Mouse (Mus musculus) liver, postnatal 0 days (tissue): ENCODE measurements around the gene Tcf7. TPM values are rescaled to one million over a fixed set of nuclear protein-coding genes. Genes with fewer than 3 reads are reported as not detected.
A peak's percentile ranks its signal among the peaks of the same experiment; 100 is the strongest.

Experiments used
- ATAC-seq: fragments of 200-750 bp; cut with Nextera tagmentation; 2 replicates; pipeline ENCODE4 v1.8.0; 2017; ENCODE audit warnings: mild to moderate bottlenecking, moderate library complexity
- DNase-seq: peaks from one replicate; pipeline ENCODE4 v3.0.0-alpha.2; 2016
- H3K27ac ChIP-seq: fragments of 300-500 bp; sonication (generic); 2 replicates; pipeline ENCODE4 v1.5.1; 2014; ENCODE audit warnings: antibody characterized with exemption, moderate library complexity, mild to moderate bottlenecking, low read depth
- H3K27me3 ChIP-seq: fragments of 300-500 bp; sonication (generic); 2 replicates; pipeline ENCODE4 v1.6.1; 2014; ENCODE audit warnings: low read length, control low read depth, mixed read lengths; ENCODE audit not compliant: insufficient read depth
- H3K36me3 ChIP-seq: fragments of 300-500 bp; sonication (generic); replicated peaks from 2 replicates; pipeline ENCODE4 v1.6.1; 2014; ENCODE audit warnings: mild to moderate bottlenecking, control low read depth, low read length, moderate library complexity, mixed read lengths; ENCODE audit not compliant: insufficient read depth
- H3K4me1 ChIP-seq: fragments of 300-500 bp; sonication (generic); 2 replicates; pipeline ENCODE4 v1.6.1; 2014; ENCODE audit warnings: antibody characterized with exemption, mild to moderate bottlenecking, control low read depth; ENCODE audit not compliant: insufficient read depth
- H3K4me2 ChIP-seq: fragments of 300-500 bp; sonication (generic); 2 replicates; pipeline ENCODE4 v1.6.1; 2014; ENCODE audit warnings: low read depth, mild to moderate bottlenecking, low read length, moderate library complexity, mixed read lengths
- H3K4me3 ChIP-seq: fragments of 300-500 bp; sonication (generic); 2 replicates; pipeline ENCODE4 v1.5.1; 2014; ENCODE audit warnings: low read depth, low read length
- H3K9ac ChIP-seq: fragments of 300-500 bp; sonication (generic); replicated peaks from 2 replicates; pipeline ENCODE4 v1.6.1; 2014; ENCODE audit warnings: mild to moderate bottlenecking, moderate library complexity
- H3K9me3 ChIP-seq: fragments of 300-500 bp; sonication (generic); 2 replicates; pipeline ENCODE4 v1.6.1; 2016; ENCODE audit warnings: mild to moderate bottlenecking, control low read depth, low read length, mixed read lengths
- CTCF ChIP-seq: sonication (generic); IDR thresholded peaks from 2 replicates; pipeline ENCODE4 v1.5.1; 2016; ENCODE audit warnings: antibody characterized with exemption, low read depth
- EP300 ChIP-seq: IDR thresholded peaks from 2 replicates; pipeline ENCODE4 v1.6.1; 2016; ENCODE audit warnings: antibody characterized with exemption, low read depth, mild to moderate bottlenecking
- WGBS: fragments of 180-500 bp; shearing (Covaris S2); extraction: QIAGEN DNeasy Blood & Tissue Kit; methylation state at CpG from one replicate; pipeline ENCODE4 v1.1.7; 2014; ENCODE audit not compliant: insufficient replicate concordance; 5-methylcytosine and 5-hydroxymethylcytosine counted together
- polyA plus RNA-seq: library from polyadenylated mRNA; unstranded; fragments of >200 nt; fragmentation: Nextera tagmentation; extraction: Ambion mirVana; gene quantifications from 2 replicates; pipeline ENCODE4 v1.2.1, GENCODE M21; 2015

The Tcf7 gene
- polyA plus RNA-seq, 1 experiment from 2014 or later = 1.4 TPM

DNA sequence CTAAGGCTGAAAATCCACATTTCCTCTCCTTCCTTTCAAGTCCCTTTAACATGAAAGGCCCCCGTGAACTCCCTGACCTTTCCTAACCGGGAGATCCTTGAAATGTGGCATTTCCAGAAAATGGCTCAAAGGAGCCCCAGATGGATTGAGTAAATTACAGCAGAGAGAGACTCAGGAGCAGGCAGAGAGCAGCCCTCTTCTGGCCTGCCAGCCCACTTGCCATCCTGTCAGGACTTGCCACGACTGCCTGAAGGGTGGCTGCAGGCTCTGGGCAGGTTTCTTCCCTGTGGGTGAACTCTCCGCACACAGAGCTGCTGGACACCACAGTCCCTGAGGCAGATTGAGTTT lies 4.1 kb upstream of the Tcf7 start:
- Histone ChIP-seq H3K4me3 (no peak overlapping the region), H3K36me3 (no peaks in the 10 kb centered on the region), H3K4me1 (peaks cover 18% of the 10 kb centered on the region), H3K9ac (no peak overlapping the region), H3K9me3 (no peaks in the 10 kb centered on the region), H3K27me3 (peaks cover 20% of the 10 kb centered on the region), H3K27ac (no peak overlapping the region), H3K4me2 (no peak overlapping the region)
- no peak for ATAC-seq
- DNase-seq = no peak
- TF ChIP-seq EP300 (no peak), CTCF (no peak)
- 49% methylated on average over 4 of the region's 4 CpGs for WGBS

DNA sequence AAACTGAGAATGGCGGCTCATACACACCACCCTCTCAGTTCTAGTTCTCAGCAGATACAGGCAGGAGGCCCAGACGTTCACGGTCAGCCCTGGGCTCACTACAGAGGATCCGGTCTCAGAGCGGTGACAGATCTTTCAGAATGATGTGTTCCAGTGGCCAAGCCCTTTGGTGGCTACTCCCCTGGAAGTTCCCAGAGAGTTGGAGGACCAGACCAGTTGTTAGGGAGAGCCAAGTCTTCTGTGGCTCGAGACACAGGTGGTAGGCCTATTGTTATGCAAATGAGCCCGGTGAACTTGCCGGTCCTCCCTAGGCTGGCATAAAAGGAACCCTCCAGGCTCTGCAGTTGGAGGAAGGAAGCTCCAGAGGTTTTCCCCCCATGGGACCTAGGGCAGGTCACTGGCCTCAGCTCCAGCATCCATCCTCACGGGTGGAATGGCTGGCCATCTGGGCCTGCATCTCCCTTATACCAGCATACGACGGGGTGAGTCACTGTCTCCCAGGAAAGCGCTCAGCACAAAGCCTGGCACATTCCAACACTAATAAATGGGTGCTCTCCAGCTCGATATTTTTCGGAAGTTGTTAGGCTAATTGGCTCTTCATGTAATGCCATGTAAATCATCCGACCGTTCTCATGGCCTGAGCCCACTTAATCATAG lies 3.6 kb upstream of the Tcf7 start:
- H3K4me2 ChIP-seq = no peak overlapping the region

DNA sequence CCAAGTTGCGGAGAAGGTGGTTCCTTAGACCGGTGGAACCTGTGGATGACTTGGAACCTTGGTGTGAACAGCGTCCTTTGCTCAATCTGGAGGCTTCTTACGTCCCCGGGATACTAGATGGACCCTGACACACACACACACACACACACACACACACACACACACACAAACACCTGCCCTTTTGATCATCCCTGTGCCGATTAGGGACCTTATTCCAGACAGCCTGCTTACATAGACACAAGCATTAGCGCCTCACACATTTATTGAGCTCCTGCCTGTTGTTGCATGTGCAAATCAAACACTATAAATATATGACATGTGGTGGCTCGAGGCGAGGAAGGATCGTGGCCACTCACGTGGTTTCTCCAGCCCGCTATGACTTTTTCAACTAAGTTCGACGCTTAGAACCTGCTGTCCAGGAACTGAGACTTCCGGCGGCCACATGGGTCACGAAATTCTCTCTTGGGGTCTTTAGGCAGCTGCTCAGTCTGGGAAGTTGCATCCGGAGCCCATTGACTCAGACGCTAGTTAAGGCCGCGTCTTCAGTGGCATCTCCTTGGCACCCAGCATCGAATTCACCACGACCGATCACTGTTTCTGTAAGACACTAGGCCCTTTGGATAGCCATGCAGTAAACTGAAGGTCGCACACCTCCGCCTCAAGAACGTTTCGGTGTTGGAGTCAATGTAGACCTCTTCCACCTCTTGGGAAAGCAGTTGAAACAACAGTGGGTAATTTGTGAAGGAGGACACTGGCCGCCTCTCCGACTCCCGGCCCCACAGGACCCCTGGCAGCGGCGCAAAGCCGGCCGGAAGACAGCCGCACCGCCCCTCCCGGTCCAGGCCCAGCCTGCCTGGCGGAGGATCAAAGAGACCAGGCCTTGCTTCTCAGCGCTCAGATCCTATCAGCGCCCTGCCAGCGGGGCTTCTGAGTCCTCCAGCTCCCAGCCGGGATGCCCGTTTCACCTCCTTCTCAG lies 1.1 kb upstream of the Tcf7 start:
- peaks cover 28% of the 10 kb centered on the region for H3K27me3 ChIP-seq
- H3K4me2 ChIP-seq = peak overlapping the region; percentile 93
- DNase-seq (peak; percentile 51), ATAC-seq (peak; percentile 62)
- TF ChIP-seq EP300 = no peak
- no peak for TF ChIP-seq CTCF
- no peaks in the 10 kb centered on the region for H3K9me3 ChIP-seq
- peak overlapping the region; percentile 57; the same call in 1 of the 2 replicates for H3K4me3 ChIP-seq
- 10% methylated on average over 43 of the region's 44 CpGs for WGBS
- H3K4me1 ChIP-seq = peaks cover 18% of the 10 kb centered on the region
- H3K36me3 ChIP-seq = no peaks in the 10 kb centered on the region
- no peak overlapping the region for H3K9ac ChIP-seq
- no peak overlapping the region for H3K27ac ChIP-seq

More for the DNA sequence above, 3.6 kb upstream of the Tcf7 start:
- Histone ChIP-seq H3K4me3 (no peak overlapping the region), H3K27ac (no peak overlapping the region), H3K36me3 (no peaks in the 10 kb centered on the region), H3K4me1 (peaks cover 18% of the 10 kb centered on the region), H3K9me3 (no peaks in the 10 kb centered on the region), H3K9ac (no peak overlapping the region), H3K27me3 (peaks cover 25% of the 10 kb centered on the region)
- no peak for ATAC-seq
- 65% methylated on average over 16 of the region's 16 CpGs for WGBS
- TF ChIP-seq EP300 (no peak), CTCF (no peak)
- DNase-seq = no peak

DNA sequence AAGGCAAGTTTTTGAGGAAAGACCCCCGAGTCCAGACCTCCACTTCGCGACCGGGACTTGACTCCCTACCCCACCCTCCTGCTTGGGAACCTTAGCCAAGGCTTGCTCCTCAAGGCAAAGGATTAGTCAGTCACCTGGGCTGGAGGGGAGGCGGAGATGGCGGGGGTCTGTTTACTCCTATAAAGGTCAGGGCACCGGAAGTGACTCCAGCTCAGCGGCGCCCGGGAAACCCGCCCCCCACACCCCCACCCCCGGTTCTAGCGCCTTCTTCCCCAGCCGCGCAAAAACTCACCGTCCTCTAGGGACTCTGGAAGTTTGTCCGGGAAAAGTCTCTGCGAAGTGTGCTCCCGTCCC lies 417 bp downstream of the Tcf7 start:
- no peak for TF ChIP-seq EP300
- no peak for TF ChIP-seq CTCF
- Histone ChIP-seq H3K4me3 (peak overlapping the region; percentile 57), H3K4me1 (peaks cover 18% of the 10 kb centered on the region), H3K9ac (peak overlapping the region; percentile 63), H3K27me3 (peaks cover 28% of the 10 kb centered on the region), H3K4me2 (peak overlapping the region; percentile 93), H3K9me3 (no peaks in the 10 kb centered on the region), H3K36me3 (no peaks in the 10 kb centered on the region), H3K27ac (no peak overlapping the region)
- ATAC-seq (no peak), DNase-seq (no peak)
- WGBS = 6% methylated on average over 13 of the region's 19 CpGs

DNA sequence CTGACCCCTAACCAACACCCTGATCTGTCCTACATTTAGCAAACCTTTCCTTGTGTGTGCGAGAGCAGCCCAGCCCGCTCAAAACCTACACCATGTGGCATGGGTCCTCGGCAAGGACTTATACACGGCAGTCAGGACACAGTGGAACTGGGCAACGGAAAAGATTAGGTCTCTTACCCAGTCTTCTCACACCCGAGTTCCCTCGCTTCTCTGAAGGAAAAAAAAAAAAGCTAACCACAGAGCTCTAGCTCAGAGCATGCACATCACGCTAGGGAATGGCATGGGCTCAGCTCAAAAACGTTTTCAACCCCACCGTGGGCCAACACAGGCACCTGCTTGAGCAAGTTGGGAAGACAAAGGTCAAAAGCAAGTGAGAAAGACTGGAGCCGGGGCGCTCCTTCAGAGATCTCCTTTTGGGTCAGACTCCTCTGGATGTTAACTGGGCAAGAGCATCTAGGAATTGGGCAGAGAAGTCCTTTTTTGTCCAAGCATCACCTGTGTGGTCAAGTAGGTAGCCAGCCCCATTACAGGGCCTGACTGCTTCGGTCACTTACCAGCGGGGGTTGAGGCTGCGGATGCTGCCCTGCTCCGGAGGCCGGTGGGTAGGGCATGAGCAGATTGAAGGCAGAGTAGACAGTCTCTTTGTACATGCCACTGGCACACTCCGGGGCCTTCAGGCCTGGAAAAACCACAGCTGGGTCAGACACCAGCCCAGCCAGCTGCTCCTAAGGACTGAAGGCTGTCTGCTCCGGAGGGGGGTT lies 1.1 kb downstream of the Tcf7 start:
- WGBS = 60% methylated on average over 19 of the region's 19 CpGs
- H3K27me3 ChIP-seq = peaks cover 28% of the 10 kb centered on the region
- H3K9me3 ChIP-seq = no peaks in the 10 kb centered on the region
- no peak overlapping the region for H3K27ac ChIP-seq
- peak overlapping the region; percentile 93; the same call in 1 of the 2 replicates for H3K4me2 ChIP-seq
- ATAC-seq (no peak), DNase-seq (no peak)
- no peak overlapping the region for H3K4me3 ChIP-seq
- H3K36me3 ChIP-seq = no peaks in the 10 kb centered on the region
- peaks cover 18% of the 10 kb centered on the region for H3K4me1 ChIP-seq
- no peak for TF ChIP-seq EP300
- TF ChIP-seq CTCF = no peak
- no peak overlapping the region for H3K9ac ChIP-seq
